Mouse (Mus musculus): ENCODE data around the gene Cox18. TPM values are rescaled to one million over a fixed set of nuclear protein-coding genes. Genes with fewer than 3 reads are reported as not detected.

Gene Cox18
- total RNA-seq (2012; rRNA removed) (30.0 and 34.4 TPM in 2 replicates), polyA plus RNA-seq (2012; ENCODE audit: insufficient read depth in 1 of 2, insufficient read length in 2 of 2, low read depth in 1 of 2, low replicate concordance in 2 of 2, missing spikeins in 1 of 2) (10 to 100 TPM in 1 of 2 experiments, not detected in 1; 77.0 TPM)

- Histone ChIP-seq H3K79me2 (ENCODE audit: control insufficient read depth, insufficient read depth, low read length, poor library complexity) (peaks cover 15% of the 10 kb centered on the region), H3K27me3 (ENCODE audit: control insufficient read depth in 1 of 2, insufficient read depth in 2 of 2, low read length in 2 of 2) (no peaks in the 10 kb centered on the region), H3K4me3 (ENCODE audit: control insufficient read depth in 1 of 2, insufficient read depth in 1 of 2, low read depth in 2 of 2, low read length in 2 of 2) (peak within 1 kb of the TSS; percentile 62 to 68), H3K4me1 (ENCODE audit: control insufficient read depth in 1 of 2, insufficient read depth in 2 of 2, low read length in 2 of 2) (peaks cover 0 to 5% of the 10 kb centered on the region in 2 experiments; a peak in 3 of 4 replicates), H3K36me3 (ENCODE audit: control insufficient read depth in 1 of 2, insufficient read depth in 2 of 2, low read length in 2 of 2) (peaks cover 10 to 15% of the 10 kb centered on the region in 2 experiments), H3K9ac (ENCODE audit: control insufficient read depth, low read depth, low read length, poor library complexity, severe bottlenecking) (peak within 1 kb of the TSS; percentile 92), H3K27ac (ENCODE audit: control insufficient read depth, low read depth, low read length) (peak within 1 kb of the TSS; percentile 96), H3K9me3 (replicated peaks; ENCODE audit: insufficient read depth, low read length) (no peaks in the 10 kb centered on the region)
- TF ChIP-seq NELFE (IDR thresholded peaks at IDR 0.05; ENCODE audit: low read depth, low read length) (peak; percentile 92), SMC3 (IDR thresholded peaks at IDR 0.05; ENCODE audit: low read depth, low read length) (no peak), TCF12 (IDR thresholded peaks at IDR 0.05; ENCODE audit: low read depth, low read length) (peak; percentile 45), MYC (IDR thresholded peaks at IDR 0.05; ENCODE audit: low read depth, low read length) (peak; percentile 98), SIN3A (IDR thresholded peaks at IDR 0.05; ENCODE audit: low read length) (peak; percentile 86), POLR2AphosphoS2 (IDR thresholded peaks at IDR 0.05; ENCODE audit: low read length) (peak; percentile 99), ELF1 (IDR thresholded peaks at IDR 0.05; ENCODE audit: low read depth, low read length) (peak; percentile 86), POLR2A (IDR thresholded peaks at IDR 0.05; ENCODE audit: control insufficient read depth in 1 of 2, insufficient read depth in 1 of 2, low read depth in 1 of 2, low read length in 2 of 2, poor library complexity in 1 of 2) (peak; percentile 93 to 96), RCOR1 (IDR thresholded peaks at IDR 0.05; ENCODE audit: low read depth, low read length) (no peak), POLR2AphosphoS5 (IDR thresholded peaks at IDR 0.05; ENCODE audit: borderline replicate concordance, low read depth, low read length) (peak; percentile 67; the same call in 1 of the 2 replicates), E2F4 (IDR thresholded peaks at IDR 0.05; ENCODE audit: borderline replicate concordance, low read depth, low read length) (peak; percentile 76; the same call in 1 of the 2 replicates), NRF1 (IDR thresholded peaks at IDR 0.05; ENCODE audit: insufficient read depth, low read depth, low read length, poor library complexity, severe bottlenecking) (peak; percentile 83), HCFC1 (IDR thresholded peaks at IDR 0.05; ENCODE audit: low read depth, low read length) (peak; percentile 89), USF1 (IDR thresholded peaks at IDR 0.05; ENCODE audit: low read depth, low read length) (peak; percentile 51), CHD2 (IDR thresholded peaks at IDR 0.05; ENCODE audit: low read length) (no peak), MXI1 (IDR thresholded peaks at IDR 0.05; ENCODE audit: low read depth, low read length) (peak; percentile 93), ETS1 (IDR thresholded peaks at IDR 0.05; ENCODE audit: low read depth, low read length) (peak; percentile 82), MAX (IDR thresholded peaks at IDR 0.05; ENCODE audit: low read length) (peak; percentile 89), ZMIZ1 (IDR thresholded peaks at IDR 0.05; ENCODE audit: low read depth, low read length) (peak; percentile 91), TAL1 (IDR thresholded peaks at IDR 0.05; ENCODE audit: low read length) (no peak), UBTF (IDR thresholded peaks at IDR 0.05; ENCODE audit: borderline replicate concordance, insufficient read depth, low read depth, low read length) (0 out of 2 replicates have a peak, but pooled peaks have one; percentile 71)
- peak; percentile 99 for DNase-seq (ENCODE audit: low read depth, low spot score)
Measured at GRCm38 (mm10) chr5:90223534-90224381, at the start of gene Cox18. TSS of gene Cox18 (minus strand) at chr5:90224001.
